Mouse (Mus musculus): ENCODE measurements around the gene Traf3. TPM values are rescaled to one million over a fixed set of nuclear protein-coding genes. Genes with fewer than 3 reads are reported as not detected.

The Traf3 gene
- polyA plus RNA-seq, 1 experiment = 18.8 TPM

GRCm38 (mm10) chr12:111135953-111136352, 30.2 kb upstream of the Traf3 start:
- no peak for TF ChIP-seq POLR2A (IDR thresholded peaks at IDR 0.05; ENCODE audit: low read depth, low read length)
- H3K4me3 ChIP-seq (ENCODE audit: insufficient read depth, low read length) = no peak overlapping the region
- no peak overlapping the region for H3K27ac ChIP-seq (ENCODE audit: insufficient read depth, low read length)
- H3K4me1 ChIP-seq (ENCODE audit: control insufficient read depth, insufficient read depth, low read length) = no peaks in the 10 kb centered on the region

- Histone ChIP-seq H3K4me1 (ENCODE audit: control insufficient read depth, insufficient read depth, low read length) (no peaks in the 10 kb centered on the region), H3K4me3 (ENCODE audit: insufficient read depth, low read length) (no peak overlapping the region), H3K27ac (ENCODE audit: insufficient read depth, low read length) (no peak overlapping the region)
- TF ChIP-seq CTCF (IDR thresholded peaks at IDR 0.05; ENCODE audit: borderline replicate concordance, insufficient read depth, low read length) = no peak
- no peak for TF ChIP-seq POLR2A (IDR thresholded peaks at IDR 0.05; ENCODE audit: low read depth, low read length)
Observed at GRCm38 (mm10) chr12:111137079-111137478, 29.1 kb upstream of the Traf3 start.

GRCm38 (mm10) chr12:111143005-111143508, 23.1 kb upstream of the Traf3 start:
- Histone ChIP-seq H3K27ac (ENCODE audit: insufficient read depth, low read length) (no peak overlapping the region), H3K4me3 (ENCODE audit: insufficient read depth, low read length) (no peak overlapping the region), H3K4me1 (ENCODE audit: control insufficient read depth, insufficient read depth, low read length) (no peaks in the 10 kb centered on the region)
- TF ChIP-seq POLR2A (IDR thresholded peaks at IDR 0.05; ENCODE audit: low read depth, low read length) (no peak), CTCF (IDR thresholded peaks at IDR 0.05; ENCODE audit: borderline replicate concordance, insufficient read depth, low read length) (no peak)

- Histone ChIP-seq H3K4me3 (ENCODE audit: insufficient read depth, low read length) (no peak overlapping the region), H3K4me1 (ENCODE audit: control insufficient read depth, insufficient read depth, low read length) (no peaks in the 10 kb centered on the region), H3K27ac (ENCODE audit: insufficient read depth, low read length) (no peak overlapping the region)
- TF ChIP-seq POLR2A (IDR thresholded peaks at IDR 0.05; ENCODE audit: low read depth, low read length) = no peak
- TF ChIP-seq CTCF (IDR thresholded peaks at IDR 0.05; ENCODE audit: borderline replicate concordance, insufficient read depth, low read length) = no peak
Observed at GRCm38 (mm10) chr12:111143509-111144063, 22.6 kb upstream of the Traf3 start.

GRCm38 (mm10) chr12:111144598-111144997, 21.6 kb upstream of the Traf3 start:
- no peak for TF ChIP-seq POLR2A (IDR thresholded peaks at IDR 0.05; ENCODE audit: low read depth, low read length)
- no peak for TF ChIP-seq CTCF (IDR thresholded peaks at IDR 0.05; ENCODE audit: borderline replicate concordance, insufficient read depth, low read length)
- no peak overlapping the region for H3K4me3 ChIP-seq (ENCODE audit: insufficient read depth, low read length)
- H3K27ac ChIP-seq (ENCODE audit: insufficient read depth, low read length) = no peak overlapping the region
- H3K4me1 ChIP-seq (ENCODE audit: control insufficient read depth, insufficient read depth, low read length) = peaks cover under 1% of the 10 kb centered on the region; the same call in 1 of the 2 replicates

GRCm38 (mm10) chr12:111145269-111145668, 20.9 kb upstream of the Traf3 start:
- Histone ChIP-seq H3K4me1 (ENCODE audit: control insufficient read depth, insufficient read depth, low read length) (peaks cover 4% of the 10 kb centered on the region), H3K27ac (ENCODE audit: insufficient read depth, low read length) (no peak overlapping the region), H3K4me3 (ENCODE audit: insufficient read depth, low read length) (no peak overlapping the region)
- TF ChIP-seq POLR2A (IDR thresholded peaks at IDR 0.05; ENCODE audit: low read depth, low read length) (no peak), CTCF (IDR thresholded peaks at IDR 0.05; ENCODE audit: borderline replicate concordance, insufficient read depth, low read length) (no peak)

GRCm38 (mm10) chr12:111149495-111150235, 16.5 kb upstream of the Traf3 start:
- H3K4me3 ChIP-seq (ENCODE audit: insufficient read depth, low read length) = no peak overlapping the region
- H3K4me1 ChIP-seq (ENCODE audit: control insufficient read depth, insufficient read depth, low read length) = peaks cover 4% of the 10 kb centered on the region
- no peak overlapping the region for H3K27ac ChIP-seq (ENCODE audit: insufficient read depth, low read length)
- TF ChIP-seq POLR2A (IDR thresholded peaks at IDR 0.05; ENCODE audit: low read depth, low read length) (no peak), CTCF (IDR thresholded peaks at IDR 0.05; ENCODE audit: borderline replicate concordance, insufficient read depth, low read length) (no peak)

- H3K4me1 ChIP-seq (ENCODE audit: control insufficient read depth, insufficient read depth, low read length) = peaks cover 4% of the 10 kb centered on the region
- no peak overlapping the region for H3K27ac ChIP-seq (ENCODE audit: insufficient read depth, low read length)
- TF ChIP-seq CTCF (IDR thresholded peaks at IDR 0.05; ENCODE audit: borderline replicate concordance, insufficient read depth, low read length) (no peak), POLR2A (IDR thresholded peaks at IDR 0.05; ENCODE audit: low read depth, low read length) (no peak)
- H3K4me3 ChIP-seq (ENCODE audit: insufficient read depth, low read length) = no peak overlapping the region
Observed at GRCm38 (mm10) chr12:111150236-111150596, 16.0 kb upstream of the Traf3 start.

GRCm38 (mm10) chr12:111151422-111152156, 14.6 kb upstream of the Traf3 start:
- H3K4me3 ChIP-seq (ENCODE audit: insufficient read depth, low read length) = no peak overlapping the region
- peaks cover 4% of the 10 kb centered on the region for H3K4me1 ChIP-seq (ENCODE audit: control insufficient read depth, insufficient read depth, low read length)
- no peak overlapping the region for H3K27ac ChIP-seq (ENCODE audit: insufficient read depth, low read length)
- TF ChIP-seq POLR2A (IDR thresholded peaks at IDR 0.05; ENCODE audit: low read depth, low read length) = no peak
- no peak for TF ChIP-seq CTCF (IDR thresholded peaks at IDR 0.05; ENCODE audit: borderline replicate concordance, insufficient read depth, low read length)

- Histone ChIP-seq H3K4me1 (ENCODE audit: control insufficient read depth, insufficient read depth, low read length) (peaks cover 4% of the 10 kb centered on the region), H3K27ac (ENCODE audit: insufficient read depth, low read length) (no peak overlapping the region), H3K4me3 (ENCODE audit: insufficient read depth, low read length) (no peak overlapping the region)
- TF ChIP-seq POLR2A (IDR thresholded peaks at IDR 0.05; ENCODE audit: low read depth, low read length) (no peak), CTCF (IDR thresholded peaks at IDR 0.05; ENCODE audit: borderline replicate concordance, insufficient read depth, low read length) (no peak)
Observed at GRCm38 (mm10) chr12:111152579-111152978, 13.6 kb upstream of the Traf3 start.

Measured in embryonic fibroblast, embryonic 13.5 days (primary cell).